Mouse (Mus musculus): Measurements from ENCODE around the gene Prkab2.

The Prkab2 gene

DNA sequence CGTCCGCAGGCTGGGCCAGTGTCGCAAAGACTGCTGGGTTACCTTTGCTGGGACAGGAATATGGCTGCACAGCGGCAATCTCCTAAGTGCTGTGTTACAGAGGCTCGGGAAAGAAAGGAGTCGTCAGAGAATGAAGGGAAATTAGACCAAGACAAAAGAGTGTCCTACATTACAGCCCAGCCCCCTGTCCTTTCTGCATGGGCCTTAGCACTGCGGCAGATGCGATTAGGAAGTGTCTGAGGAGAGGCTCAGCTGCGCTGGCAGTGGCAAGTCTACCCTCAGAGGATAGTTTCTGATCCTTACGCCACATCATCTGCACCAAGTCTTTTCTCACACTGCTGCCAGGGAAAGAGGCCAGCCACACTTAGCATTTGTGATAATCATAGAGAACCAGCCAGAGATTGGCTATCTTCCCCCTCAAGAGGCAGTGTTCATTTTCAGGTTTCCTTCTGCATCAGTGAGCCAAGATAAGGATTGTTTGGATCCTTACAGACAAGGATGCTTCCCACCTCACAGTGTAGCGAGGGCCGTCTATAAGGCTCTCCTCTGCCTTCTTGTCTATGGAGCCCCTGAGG lies 33.5 kb downstream of the Prkab2 start:
- no peak for DNase-seq (ENCODE audit: low spot score in 2 of 2)

GRCm38 (mm10) chr3:97693806-97694205 lies 35.8 kb downstream of the Prkab2 start:
- DNase-seq (ENCODE audit: low spot score in 2 of 2) = no peak

- DNase-seq (ENCODE audit: low spot score in 2 of 2) = no peak
Observed at GRCm38 (mm10) chr3:97696866-97697265, 38.9 kb downstream of the Prkab2 start.

DNA sequence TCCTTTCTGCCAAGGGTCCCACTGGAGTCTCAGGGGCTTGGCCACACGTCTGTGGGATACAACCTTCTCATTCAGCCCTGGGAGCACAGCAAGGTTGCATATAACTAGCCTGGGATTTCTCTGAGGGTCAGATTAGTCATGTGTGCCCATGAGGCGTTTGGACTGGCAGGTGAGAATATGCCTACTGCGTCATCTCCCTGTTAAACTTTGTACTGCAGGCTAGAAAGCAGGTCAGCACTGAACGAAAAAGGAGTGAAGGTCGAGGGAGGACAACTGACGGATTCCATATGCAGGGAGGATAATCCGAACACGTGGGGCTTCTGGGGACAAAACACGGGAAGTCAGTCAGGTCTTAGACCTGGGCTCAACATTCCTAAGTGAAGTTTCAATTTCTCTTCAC lies 39.3 kb downstream of the Prkab2 start:
- DNase-seq (ENCODE audit: low spot score in 2 of 2) = no peak

GRCm38 (mm10) chr3:97699061-97699460 lies 41.1 kb downstream of the Prkab2 start:
- DNase-seq (ENCODE audit: low spot score in 2 of 2) = no peak

DNA sequence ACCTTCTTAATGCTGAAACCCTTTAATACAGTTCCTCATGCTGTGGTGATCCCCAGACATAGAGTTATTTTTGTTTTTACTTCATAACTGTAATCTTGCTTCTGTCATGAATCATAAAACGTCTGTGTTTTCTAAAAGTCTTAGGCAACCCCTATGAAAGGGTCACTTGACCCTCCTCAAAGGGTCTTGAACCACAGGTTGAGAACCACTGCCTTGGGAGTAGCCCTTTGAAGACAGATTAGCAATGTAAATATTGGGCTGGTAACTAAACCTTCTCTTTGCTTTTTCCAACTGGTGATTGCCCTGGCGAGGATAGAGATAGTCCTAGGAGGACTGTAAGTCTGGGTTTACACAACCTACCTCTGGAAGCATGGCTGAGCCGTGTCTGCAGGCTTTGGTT lies 43.2 kb downstream of the Prkab2 start:
- no peak for DNase-seq (ENCODE audit: low spot score in 2 of 2)

- DNase-seq (ENCODE audit: low spot score in 2 of 2) = no peak
Observed at GRCm38 (mm10) chr3:97702448-97703080, 44.6 kb downstream of the Prkab2 start.

DNA sequence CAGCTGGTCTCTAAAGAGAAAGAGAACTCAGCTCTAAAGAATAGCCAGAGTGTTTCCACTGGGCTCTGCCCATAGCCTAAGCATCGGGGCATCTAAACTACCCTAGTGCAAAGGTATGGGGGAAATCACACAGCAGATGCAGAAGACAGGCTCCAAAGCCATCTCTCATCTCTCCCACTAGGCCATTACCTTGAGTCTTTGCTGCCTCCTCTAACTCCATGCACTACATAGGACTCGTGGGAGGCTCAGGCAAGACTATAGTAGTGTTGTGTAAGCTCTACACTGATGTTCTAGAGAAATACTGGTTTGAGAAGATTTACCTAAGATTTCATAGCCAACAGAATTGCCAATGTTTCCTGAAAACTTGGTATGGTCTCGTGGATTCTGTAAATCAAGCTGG lies 47.5 kb downstream of the Prkab2 start:
- no peak for DNase-seq (ENCODE audit: low spot score in 2 of 2)

- DNase-seq (ENCODE audit: low spot score in 2 of 2) = no peak
Observed at GRCm38 (mm10) chr3:97706561-97706960, 48.6 kb downstream of the Prkab2 start.

GRCm38 (mm10) chr3:97710134-97710533 lies 52.1 kb downstream of the Prkab2 start:
- no peak for DNase-seq (ENCODE audit: low spot score in 2 of 2)

- no peak for DNase-seq (ENCODE audit: low spot score in 2 of 2)
Observed at GRCm38 (mm10) chr3:97710881-97711280, 52.9 kb downstream of the Prkab2 start.

GRCm38 (mm10) chr3:97715922-97716321 lies 57.9 kb downstream of the Prkab2 start:
- DNase-seq (ENCODE audit: low spot score in 2 of 2) = no peak

- no peak for DNase-seq (ENCODE audit: low spot score in 2 of 2)
Observed at GRCm38 (mm10) chr3:97719116-97719515, 61.1 kb downstream of the Prkab2 start.

Data from urinary bladder, adult 18-20 months (tissue).